Mouse (Mus musculus) intestine, embryonic 14.5 days (tissue): ENCODE measurements around the gene Olfr1396. TPM values are rescaled to one million over a fixed set of nuclear protein-coding genes. Genes with fewer than 3 reads are reported as not detected.

ENCODE experiments used
- ATAC-seq: fragments of 200-750 bp; cut with Nextera tagmentation; replicated peaks from 2 replicates; pipeline ENCODE4 v1.8.0; 2017; ENCODE audit warnings: low read depth, moderate number of reproducible peaks, moderate TSS enrichment, moderate library complexity; ENCODE audit not compliant: low FRiP score, low TSS enrichment
- DNase-seq: peaks from one replicate; pipeline ENCODE4 v3.0.0-alpha.2; 2018; ENCODE audit warnings: low spot score
- H3K27ac ChIP-seq: fragments of 300-500 bp; sonication (generic); 2 replicates; pipeline ENCODE4 v1.5.1; 2014; ENCODE audit warnings: low read depth, mild to moderate bottlenecking, control low read depth
- H3K27me3 ChIP-seq: fragments of 300-500 bp; sonication (generic); replicated peaks from 2 replicates; pipeline ENCODE4 v1.6.1; 2014; ENCODE audit warnings: low read length, control low read depth; ENCODE audit not compliant: control insufficient read depth, insufficient read depth
- H3K36me3 ChIP-seq: fragments of 300-500 bp; sonication (generic); 2 replicates; pipeline ENCODE4 v1.6.1; 2014; ENCODE audit warnings: low read length, control low read depth; ENCODE audit not compliant: control insufficient read depth, insufficient read depth
- H3K4me1 ChIP-seq: fragments of 300-500 bp; sonication (generic); replicated peaks from 2 replicates; pipeline ENCODE4 v1.6.1; 2014; ENCODE audit warnings: low read length, control low read depth, mixed read lengths; ENCODE audit not compliant: control insufficient read depth, insufficient read depth
- H3K4me2 ChIP-seq: fragments of 300-500 bp; sonication (generic); 2 replicates; pipeline ENCODE4 v1.6.1; 2014; ENCODE audit warnings: low read length
- H3K4me3 ChIP-seq: fragments of 300-500 bp; sonication (generic); 2 replicates; pipeline ENCODE4 v1.5.1; 2014; ENCODE audit warnings: low read depth, low read length, control low read depth, mixed read lengths
- H3K9ac ChIP-seq: fragments of 300-500 bp; sonication (generic); 2 replicates; pipeline ENCODE4 v1.6.1; 2014; ENCODE audit warnings: mild to moderate bottlenecking, low read length
- H3K9me3 ChIP-seq: fragments of 300-500 bp; sonication (generic); 2 replicates; pipeline ENCODE4 v1.6.1; 2016; ENCODE audit warnings: low read length, control low read depth; ENCODE audit not compliant: control insufficient read depth
- WGBS: fragments of 180-500 bp; shearing (Covaris S2); extraction: QIAGEN DNeasy Blood & Tissue Kit; methylation state at CpG from one replicate; pipeline ENCODE4 v1.1.7; 2014; 5-methylcytosine and 5-hydroxymethylcytosine counted together
- polyA plus RNA-seq: library from polyadenylated mRNA; unstranded; fragments of >200 nt; fragmentation: Nextera tagmentation; extraction: Ambion mirVana; gene quantifications from 2 replicates; pipeline ENCODE4 v1.2.1, GENCODE M21; 2014

Gene Olfr1396
- polyA plus RNA-seq, 1 experiment from 2014 or later = not detected

GRCm38 (mm10) chr11:49111000-49111399 is 3.7 kb downstream of the Olfr1396 start:
- H3K4me3 ChIP-seq = no peak overlapping the region
- no peaks in the 10 kb centered on the region for H3K9me3 ChIP-seq
- H3K36me3 ChIP-seq = no peaks in the 10 kb centered on the region
- no peak overlapping the region for H3K9ac ChIP-seq
- H3K4me1 ChIP-seq = no peaks in the 10 kb centered on the region
- no peak overlapping the region for H3K4me2 ChIP-seq
- no peak for DNase-seq
- H3K27ac ChIP-seq = no peak overlapping the region
- WGBS = 71% methylated on average over 1 of the region's 1 CpGs
- no peaks in the 10 kb centered on the region for H3K27me3 ChIP-seq
- ATAC-seq = no peak

GRCm38 (mm10) chr11:49108833-49109232 is 5.8 kb downstream of the Olfr1396 start:
- ATAC-seq (no peak), DNase-seq (peak; percentile 63)
- no peak overlapping the region for H3K9ac ChIP-seq
- 48% methylated on average over 1 of the region's 1 CpGs for WGBS
- no peak overlapping the region for H3K4me3 ChIP-seq
- no peaks in the 10 kb centered on the region for H3K9me3 ChIP-seq
- no peak overlapping the region for H3K4me2 ChIP-seq
- no peak overlapping the region for H3K27ac ChIP-seq
- no peaks in the 10 kb centered on the region for H3K27me3 ChIP-seq
- no peaks in the 10 kb centered on the region for H3K4me1 ChIP-seq
- H3K36me3 ChIP-seq = no peaks in the 10 kb centered on the region

GRCm38 (mm10) chr11:49107650-49108537 is 6.8 kb downstream of the Olfr1396 start:
- DNase-seq (no peak), ATAC-seq (peak; percentile 60; the same call in 1 of the 2 replicates)
- Histone ChIP-seq H3K27me3 (no peaks in the 10 kb centered on the region), H3K4me3 (no peak overlapping the region), H3K36me3 (no peaks in the 10 kb centered on the region), H3K9ac (no peak overlapping the region), H3K9me3 (no peaks in the 10 kb centered on the region), H3K4me2 (no peak overlapping the region), H3K4me1 (0 out of 2 replicates have a peak, but pooled peaks cover 3% of the 10 kb centered on the region), H3K27ac (no peak overlapping the region)
- 42% methylated on average over 10 of the region's 10 CpGs for WGBS

GRCm38 (mm10) chr11:49105752-49106151 is 8.9 kb downstream of the Olfr1396 start:
- DNase-seq = no peak
- H3K4me1 ChIP-seq = peaks cover 11% of the 10 kb centered on the region
- no peak for ATAC-seq

GRCm38 (mm10) chr11:49103047-49103693 is 11.5 kb downstream of the Olfr1396 start:
- Histone ChIP-seq H3K4me1 (peaks cover 11% of the 10 kb centered on the region), H3K4me2 (no peak overlapping the region), H3K9me3 (no peaks in the 10 kb centered on the region), H3K36me3 (no peaks in the 10 kb centered on the region), H3K27ac (no peak overlapping the region), H3K4me3 (no peak overlapping the region), H3K27me3 (no peaks in the 10 kb centered on the region), H3K9ac (no peak overlapping the region)
- DNase-seq (peak; percentile 95), ATAC-seq (peak; percentile 38)
- WGBS = 8% methylated on average over 8 of the region's 8 CpGs

More at GRCm38 (mm10) chr11:49105752-49106151, 8.9 kb downstream of the Olfr1396 start:
- WGBS = 71% methylated on average over 1 of the region's 1 CpGs
- Histone ChIP-seq H3K9ac (no peak overlapping the region), H3K36me3 (no peaks in the 10 kb centered on the region), H3K4me2 (no peak overlapping the region), H3K4me3 (no peak overlapping the region), H3K9me3 (no peaks in the 10 kb centered on the region), H3K27ac (no peak overlapping the region), H3K27me3 (no peaks in the 10 kb centered on the region)

- H3K4me2 ChIP-seq = no peak overlapping the region
- no peak for ATAC-seq
Observed at GRCm38 (mm10) chr11:49101500-49101899, 13.2 kb downstream of the Olfr1396 start.

GRCm38 (mm10) chr11:49100409-49100808 is 14.3 kb downstream of the Olfr1396 start:
- no peaks in the 10 kb centered on the region for H3K27me3 ChIP-seq
- no peak for DNase-seq
- no peak overlapping the region for H3K4me3 ChIP-seq
- no peak overlapping the region for H3K4me2 ChIP-seq
- no peak overlapping the region for H3K27ac ChIP-seq
- no peak for ATAC-seq
- peaks cover 11% of the 10 kb centered on the region for H3K4me1 ChIP-seq
- H3K9ac ChIP-seq = no peak overlapping the region
- no peaks in the 10 kb centered on the region for H3K9me3 ChIP-seq
- H3K36me3 ChIP-seq = no peaks in the 10 kb centered on the region
- 88% methylated on average over 3 of the region's 3 CpGs for WGBS

More at GRCm38 (mm10) chr11:49101500-49101899, 13.2 kb downstream of the Olfr1396 start:
- Histone ChIP-seq H3K4me3 (no peak overlapping the region), H3K27ac (no peak overlapping the region), H3K9ac (no peak overlapping the region), H3K36me3 (no peaks in the 10 kb centered on the region), H3K4me1 (peaks cover 11% of the 10 kb centered on the region), H3K27me3 (no peaks in the 10 kb centered on the region), H3K9me3 (no peaks in the 10 kb centered on the region)
- no peak for DNase-seq
- 17% methylated on average over 5 of the region's 5 CpGs for WGBS

- WGBS = 91% methylated on average over 4 of the region's 4 CpGs
- H3K4me1 ChIP-seq = no peaks in the 10 kb centered on the region
- ATAC-seq = no peak
Observed at GRCm38 (mm10) chr11:49095367-49095766, 19.3 kb downstream of the Olfr1396 start.

More at GRCm38 (mm10) chr11:49095367-49095766, 19.3 kb downstream of the Olfr1396 start:
- Histone ChIP-seq H3K9ac (no peak overlapping the region), H3K36me3 (no peaks in the 10 kb centered on the region), H3K27me3 (no peaks in the 10 kb centered on the region), H3K27ac (no peak overlapping the region), H3K4me2 (no peak overlapping the region), H3K4me3 (no peak overlapping the region), H3K9me3 (no peaks in the 10 kb centered on the region)
- no peak for DNase-seq
